Mouse (Mus musculus) heart, adult 2 months (tissue): ENCODE data around the gene As3mt.

Source experiments
- CTCF ChIP-seq: fragments of 200-600 bp; IDR thresholded peaks from 2 replicates; pipeline ENCODE4 v1.8.1; 2022; ENCODE audit warnings: antibody characterized with exemption, mild to moderate bottlenecking, moderate library complexity
- EP300 ChIP-seq: fragments of 200-500 bp; IDR thresholded peaks from 2 replicates; pipeline ENCODE4 v1.6.1; 2011; ENCODE audit warnings: low read depth, low read length, control low read depth; ENCODE audit not compliant: insufficient read depth
- POLR2A ChIP-seq: fragments of 200-500 bp; IDR thresholded peaks from 2 replicates; pipeline ENCODE4 v1.6.1; 2011; ENCODE audit warnings: mild to moderate bottlenecking, low read depth, low read length, control low read depth; ENCODE audit not compliant: insufficient read depth

GRCm38 (mm10) chr19:46658851-46659250 lies 48.4 kb upstream of the As3mt start:
- TF ChIP-seq POLR2A (no peak), EP300 (0 out of 2 replicates have a peak, but pooled peaks have one; percentile 6), CTCF (no peak)
